Mouse (Mus musculus) heart, embryonic 12.5 days (tissue): ENCODE data around the gene Ifrd2. TPM values are rescaled to one million over a fixed set of nuclear protein-coding genes. Genes with fewer than 3 reads are reported as not detected.
A peak's percentile ranks its signal among the peaks of the same experiment; 100 is the strongest.

ENCODE experiments used
- ATAC-seq: fragments of 200-750 bp; cut with Nextera tagmentation; 2 replicates; pipeline ENCODE4 v1.8.0; 2017; ENCODE audit warnings: moderate TSS enrichment, moderate library complexity; ENCODE audit not compliant: insufficient number of reproducible peaks, low FRiP score
- H3K27ac ChIP-seq: fragments of 300-500 bp; sonication (generic); 2 replicates; pipeline ENCODE4 v1.5.1; 2016; ENCODE audit warnings: mild to moderate bottlenecking, moderate library complexity; ENCODE audit not compliant: poor library complexity, severe bottlenecking
- H3K27me3 ChIP-seq: fragments of 300-500 bp; sonication (generic); replicated peaks from 2 replicates; pipeline ENCODE4 v1.6.1; 2016; ENCODE audit warnings: mild to moderate bottlenecking, moderate library complexity
- H3K36me3 ChIP-seq: fragments of 300-500 bp; sonication (generic); 2 replicates; pipeline ENCODE4 v1.6.1; 2016; ENCODE audit warnings: mild to moderate bottlenecking, moderate library complexity
- H3K4me1 ChIP-seq: fragments of 300-500 bp; sonication (generic); replicated peaks from 2 replicates; pipeline ENCODE4 v1.6.1; 2016; ENCODE audit warnings: mild to moderate bottlenecking
- H3K4me2 ChIP-seq: fragments of 300-500 bp; sonication (generic); 2 replicates; pipeline ENCODE4 v1.6.1; 2016; ENCODE audit warnings: mild to moderate bottlenecking, moderate library complexity
- H3K4me3 ChIP-seq: fragments of 300-500 bp; sonication (generic); 2 replicates; pipeline ENCODE4 v1.5.1; 2016; ENCODE audit warnings: mild to moderate bottlenecking
- H3K9ac ChIP-seq: fragments of 300-500 bp; sonication (generic); 2 replicates; pipeline ENCODE4 v1.6.1; 2016; ENCODE audit warnings: mild to moderate bottlenecking, moderate library complexity
- H3K9me3 ChIP-seq: fragments of 300-500 bp; sonication (generic); replicated peaks from 2 replicates; pipeline ENCODE4 v1.6.1; 2016; ENCODE audit warnings: mild to moderate bottlenecking, moderate library complexity
- WGBS: fragments of 180-500 bp; shearing (Covaris S2); methylation state at CpG from one replicate; pipeline ENCODE4 v1.1.7; 2016; 5-methylcytosine and 5-hydroxymethylcytosine counted together
- polyA plus RNA-seq: library from polyadenylated mRNA; unstranded; fragments of >200 nt; fragmentation: Nextera tagmentation; extraction: Ambion mirVana; gene quantifications from 2 replicates; pipeline ENCODE4 v1.2.1, GENCODE M21; 2016

Gene Ifrd2
- 34.0 and 35.5 TPM in 2 replicates for polyA plus RNA-seq

DNA sequence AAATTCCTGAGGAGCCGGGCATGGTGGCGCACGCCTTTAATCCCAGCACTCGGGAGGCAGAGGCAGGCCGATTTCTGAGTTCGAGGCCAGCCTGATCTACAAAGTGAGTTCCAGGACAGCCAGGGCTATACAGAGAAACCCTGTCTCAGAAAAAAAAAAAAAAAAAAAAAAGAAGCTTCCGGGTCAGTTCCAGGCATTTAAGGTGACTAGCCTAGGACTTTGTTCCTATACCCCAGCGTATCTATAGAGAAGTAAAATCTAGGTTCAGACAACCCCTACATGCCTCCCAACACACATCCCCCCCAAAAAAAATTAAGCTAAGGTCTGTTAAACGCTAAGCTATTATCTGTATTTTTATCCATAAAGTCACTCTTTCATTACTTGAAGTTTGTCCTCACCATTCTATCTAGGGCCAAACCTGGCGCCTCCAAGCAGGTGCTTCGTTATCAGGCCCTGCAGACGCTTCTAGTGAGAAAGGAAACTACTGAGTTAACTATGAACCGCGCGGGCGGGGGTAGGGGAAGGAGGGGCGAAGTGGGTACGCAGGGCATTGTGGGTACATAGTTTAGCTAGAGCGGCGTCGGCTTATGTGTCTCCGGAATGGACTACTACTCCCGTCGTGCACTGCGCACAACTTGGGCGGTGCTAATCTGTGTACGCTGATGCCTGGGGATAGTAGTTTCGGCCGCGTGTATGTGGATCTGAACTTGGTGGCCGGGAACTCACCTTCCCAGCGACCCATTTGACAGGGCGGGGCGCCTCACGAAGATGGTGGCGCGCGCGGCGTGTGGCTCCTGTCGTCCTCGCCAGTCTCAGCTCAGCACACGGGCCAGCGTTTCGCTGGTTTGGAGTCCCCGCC is at the start of gene Ifrd2:
Gene Ifrd2 (plus strand): TSS at position 669 of the 859 bp plus-strand sequence.
- peak; percentile 97 for ATAC-seq
- WGBS: 11% methylated on average over 46 of the region's 46 CpGs
- Histone ChIP-seq H3K4me1 (peaks cover 38% of the 10 kb centered on the region), H3K27me3 (no peaks in the 10 kb centered on the region), H3K4me2 (peak within 1 kb of the TSS; percentile 84), H3K9ac (peak within 1 kb of the TSS; percentile 85), H3K36me3 (peaks cover 43% of the 10 kb centered on the region), H3K27ac (peak within 1 kb of the TSS; percentile 72), H3K9me3 (no peaks in the 10 kb centered on the region), H3K4me3 (peak within 1 kb of the TSS; percentile 84)

GRCm38 (mm10) chr9:107538231-107538630 is 49.2 kb upstream of the Ifrd2 start:
- H3K4me1 ChIP-seq: peaks cover 42% of the 10 kb centered on the region
- no peaks in the 10 kb centered on the region for H3K27me3 ChIP-seq
- no peaks in the 10 kb centered on the region for H3K9me3 ChIP-seq
- H3K36me3 ChIP-seq: peaks cover 37% of the 10 kb centered on the region
- 92% methylated on average over 7 of the region's 7 CpGs for WGBS
- H3K4me2 ChIP-seq: no peak overlapping the region
- no peak overlapping the region for H3K27ac ChIP-seq
- H3K9ac ChIP-seq: no peak overlapping the region
- no peak for ATAC-seq
- no peak overlapping the region for H3K4me3 ChIP-seq

DNA sequence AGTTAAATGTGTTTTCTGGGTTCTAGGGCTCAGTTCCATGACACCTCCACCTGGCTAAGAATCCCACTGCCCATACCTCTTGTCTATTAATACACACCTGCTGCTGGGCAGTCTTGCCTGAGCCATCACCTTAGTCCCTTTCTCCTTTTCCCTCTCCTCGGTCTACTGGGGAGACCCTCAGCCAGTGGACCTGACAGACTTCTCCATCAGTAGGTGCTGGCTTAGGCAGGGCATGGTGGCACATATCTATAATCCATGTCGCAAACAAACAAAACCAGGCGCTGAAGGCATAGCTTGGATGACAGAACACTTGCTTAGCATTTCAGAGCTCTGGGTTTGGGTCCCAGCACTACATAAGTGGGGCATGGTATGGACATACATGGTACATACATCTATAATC is 48.7 kb upstream of the Ifrd2 start:
- no peak overlapping the region for H3K4me3 ChIP-seq
- no peak for ATAC-seq
- no peak overlapping the region for H3K9ac ChIP-seq
- H3K27ac ChIP-seq: no peak overlapping the region
- H3K9me3 ChIP-seq: no peaks in the 10 kb centered on the region
- WGBS: 92% methylated on average over 3 of the region's 3 CpGs
- no peaks in the 10 kb centered on the region for H3K27me3 ChIP-seq
- no peak overlapping the region for H3K4me2 ChIP-seq
- H3K36me3 ChIP-seq: peaks cover 41% of the 10 kb centered on the region
- peaks cover 42% of the 10 kb centered on the region for H3K4me1 ChIP-seq

DNA sequence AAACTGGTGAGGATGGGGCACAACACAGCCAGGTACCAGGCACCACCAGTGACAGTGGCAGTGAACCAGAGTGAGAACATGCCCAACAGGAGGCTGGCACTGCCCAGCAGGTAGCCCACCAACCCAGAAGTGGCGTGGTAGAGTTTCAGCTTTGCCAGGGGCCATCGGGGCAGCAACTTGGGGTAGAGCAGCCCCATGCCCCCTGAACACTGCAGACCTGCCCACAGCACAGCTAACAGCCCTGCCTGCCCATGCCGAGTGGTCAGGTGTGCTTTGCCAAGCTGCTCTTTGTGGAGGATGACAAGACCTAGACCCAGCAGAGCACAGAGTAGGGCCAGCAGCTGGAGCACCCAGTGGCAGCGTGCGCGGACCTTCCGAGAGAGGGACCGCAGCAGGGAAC is 47.5 kb upstream of the Ifrd2 start:
- no peak overlapping the region for H3K9ac ChIP-seq
- H3K27me3 ChIP-seq: no peaks in the 10 kb centered on the region
- peaks cover 53% of the 10 kb centered on the region for H3K36me3 ChIP-seq
- no peak overlapping the region for H3K4me2 ChIP-seq
- H3K27ac ChIP-seq: no peak overlapping the region
- peaks cover 42% of the 10 kb centered on the region for H3K4me1 ChIP-seq
- WGBS: 92% methylated on average over 8 of the region's 8 CpGs
- no peak overlapping the region for H3K4me3 ChIP-seq
- no peak for ATAC-seq
- no peaks in the 10 kb centered on the region for H3K9me3 ChIP-seq

DNA sequence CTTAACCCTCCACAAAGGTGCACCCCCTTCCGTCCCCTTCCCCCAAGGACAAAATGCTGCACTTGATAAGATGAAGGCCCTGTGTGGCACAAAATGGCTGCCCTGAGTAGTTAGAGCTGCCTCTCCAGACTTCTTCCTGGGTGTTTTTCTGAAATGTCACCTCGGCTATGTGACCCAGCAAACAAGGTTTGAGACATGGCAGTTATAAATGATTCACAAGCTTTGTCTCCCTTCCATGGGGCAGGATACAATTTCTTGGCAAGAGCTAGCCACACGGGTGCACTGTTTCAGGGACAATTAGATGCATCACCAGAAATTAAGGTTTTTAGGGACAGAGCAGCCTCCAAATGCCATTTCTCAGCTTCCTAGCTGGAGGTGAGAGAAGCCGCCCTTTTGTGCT is 47.0 kb upstream of the Ifrd2 start:
- H3K4me1 ChIP-seq: peaks cover 38% of the 10 kb centered on the region
- peaks cover 57% of the 10 kb centered on the region for H3K36me3 ChIP-seq
- H3K27ac ChIP-seq: no peak overlapping the region
- no peak overlapping the region for H3K4me2 ChIP-seq
- WGBS: 66% methylated on average over 4 of the region's 4 CpGs
- H3K9ac ChIP-seq: no peak overlapping the region
- no peak for ATAC-seq
- no peak overlapping the region for H3K4me3 ChIP-seq
- H3K27me3 ChIP-seq: no peaks in the 10 kb centered on the region
- H3K9me3 ChIP-seq: no peaks in the 10 kb centered on the region

- no peak for ATAC-seq
- Histone ChIP-seq H3K4me2 (peak overlapping the region; percentile 93), H3K9ac (peak overlapping the region; percentile 86; the same call in 1 of the 2 replicates), H3K27me3 (no peaks in the 10 kb centered on the region), H3K9me3 (no peaks in the 10 kb centered on the region), H3K36me3 (peaks cover 57% of the 10 kb centered on the region), H3K4me1 (peaks cover 33% of the 10 kb centered on the region), H3K4me3 (peak overlapping the region; percentile 74), H3K27ac (no peak overlapping the region)
- 27% methylated on average over 10 of the region's 10 CpGs for WGBS
Observed at GRCm38 (mm10) chr9:107541005-107541404, 46.4 kb upstream of the Ifrd2 start.

DNA sequence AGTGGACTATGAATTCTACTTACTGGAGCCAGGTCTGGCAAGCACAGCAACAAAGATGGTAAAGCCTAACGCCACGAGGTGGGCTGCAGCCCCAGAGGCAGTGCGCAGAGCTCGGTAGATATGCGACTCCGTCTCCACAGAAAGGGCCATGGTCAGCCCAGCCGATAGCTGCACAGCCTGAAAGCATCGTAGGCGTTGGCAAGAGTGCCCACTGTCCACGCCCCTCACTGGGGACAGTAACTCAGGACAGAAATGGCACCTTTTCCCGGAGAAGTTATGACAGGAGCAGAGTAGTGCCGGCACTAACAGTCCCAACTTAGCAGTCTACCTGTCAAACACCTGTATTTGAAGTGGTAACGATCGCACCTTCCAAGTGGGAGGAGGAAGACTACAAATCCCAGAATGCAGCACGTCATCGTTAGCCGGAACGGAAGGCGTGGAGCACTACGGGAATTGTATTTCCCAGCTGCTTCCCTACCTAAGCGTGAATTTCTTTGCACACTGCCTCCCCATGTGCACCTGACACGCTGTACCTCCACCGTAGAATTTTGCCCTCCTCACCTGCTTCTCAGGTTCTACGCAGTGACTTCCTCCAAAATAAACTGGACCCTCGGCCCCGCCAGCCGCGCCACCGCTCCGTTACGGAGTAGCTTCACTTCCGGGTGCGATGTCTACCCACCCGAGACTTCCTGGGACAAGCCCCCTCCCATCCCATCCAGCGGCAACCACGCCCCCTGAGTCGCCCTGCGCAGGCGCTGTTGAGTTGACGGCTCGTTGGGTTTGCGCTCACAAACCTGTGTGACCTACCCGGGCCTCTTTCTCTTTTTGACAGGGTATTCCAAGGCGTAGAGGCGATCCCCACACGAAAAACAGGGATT is 45.7 kb upstream of the Ifrd2 start, which contains the start of the genes Cyb561d2 and Nprl2:
Gene Cyb561d2 (minus strand): TSS at position 720 of the 878 bp plus-strand sequence.
Gene Nprl2 (plus strand): TSS at position 753 of the 878 bp plus-strand sequence.
- ATAC-seq: peak; percentile 88
- Histone ChIP-seq H3K4me1 (peaks cover 28% of the 10 kb centered on the region), H3K9me3 (no peaks in the 10 kb centered on the region), H3K9ac (peak within 1 kb of the TSS; percentile 86), H3K4me3 (peak within 1 kb of the TSS; percentile 74), H3K36me3 (peaks cover 54% of the 10 kb centered on the region), H3K4me2 (peak within 1 kb of the TSS; percentile 93), H3K27me3 (no peaks in the 10 kb centered on the region), H3K27ac (peak within 1 kb of the TSS; percentile 38; the same call in 1 of the 2 replicates)
- WGBS: 1% methylated on average over 46 of the region's 46 CpGs

GRCm38 (mm10) chr9:107542352-107542686 is 45.1 kb upstream of the Ifrd2 start:
- peak; percentile 5; the same call in 1 of the 2 replicates for ATAC-seq
- peak overlapping the region; percentile 93 for H3K4me2 ChIP-seq
- H3K9me3 ChIP-seq: no peaks in the 10 kb centered on the region
- no peaks in the 10 kb centered on the region for H3K27me3 ChIP-seq
- peaks cover 49% of the 10 kb centered on the region for H3K36me3 ChIP-seq
- H3K4me1 ChIP-seq: peaks cover 28% of the 10 kb centered on the region
- H3K4me3 ChIP-seq: peak overlapping the region; percentile 74
- H3K9ac ChIP-seq: peak overlapping the region; percentile 86
- 2% methylated on average over 11 of the region's 11 CpGs for WGBS
- H3K27ac ChIP-seq: peak overlapping the region; percentile 38; the same call in 1 of the 2 replicates

GRCm38 (mm10) chr9:107542721-107543120 is 44.7 kb upstream of the Ifrd2 start:
- WGBS: 44% methylated on average over 8 of the region's 8 CpGs

GRCm38 (mm10) chr9:107543299-107543698 is 44.1 kb upstream of the Ifrd2 start:
- Histone ChIP-seq H3K4me1 (peaks cover 29% of the 10 kb centered on the region), H3K4me2 (peak overlapping the region; percentile 93), H3K27ac (no peak overlapping the region), H3K4me3 (peak overlapping the region; percentile 74; the same call in 1 of the 2 replicates), H3K9ac (no peak overlapping the region), H3K36me3 (peaks cover 39% of the 10 kb centered on the region), H3K9me3 (no peaks in the 10 kb centered on the region), H3K27me3 (peaks cover 6% of the 10 kb centered on the region)
- 84% methylated on average over 11 of the region's 11 CpGs for WGBS
- no peak for ATAC-seq

More at GRCm38 (mm10) chr9:107542721-107543120, 44.7 kb upstream of the Ifrd2 start:
- Histone ChIP-seq H3K4me1 (peaks cover 29% of the 10 kb centered on the region), H3K4me3 (peak overlapping the region; percentile 74), H3K27ac (no peak overlapping the region), H3K4me2 (peak overlapping the region; percentile 93), H3K9ac (peak overlapping the region; percentile 86), H3K36me3 (peaks cover 45% of the 10 kb centered on the region), H3K27me3 (0 out of 2 replicates have a peak, but pooled peaks cover under 1% of the 10 kb centered on the region), H3K9me3 (no peaks in the 10 kb centered on the region)
- ATAC-seq: no peak
